Mouse (Mus musculus) MEL (cell line): Measurements from ENCODE around the gene Dyrk1b.
A peak's percentile ranks its signal among the peaks of the same experiment; 100 is the strongest.
"Not testable (repeated sequence)": the region's sequence is repeated elsewhere in the genome, so short reads cannot be mapped to it uniquely, and the experiment has no call there.

Source experiments
- CHD1 ChIP-seq: IDR thresholded peaks from 2 replicates; pipeline ENCODE4 v1.6.1; 2012; ENCODE audit warnings: low read depth, mild to moderate bottlenecking, inconsistent platforms, low read length, improper control_type of control experiment
- POLR2A ChIP-seq, 2 experiments: IDR thresholded peaks; 2 replicates each; pipeline ENCODE4 v1.6.1; 2011 to 2012; ENCODE audit warnings: low read length in 2 of 2, mild to moderate bottlenecking in 2 of 2, control low read depth in 1 of 2, improper control_type of control experiment in 1 of 2, low read depth in 1 of 2, moderate library complexity in 1 of 2; ENCODE audit not compliant: control insufficient read depth in 1 of 2, insufficient read depth in 1 of 2, poor library complexity in 1 of 2
- POLR2AphosphoS2 ChIP-seq: IDR thresholded peaks from 2 replicates; pipeline ENCODE4 v1.6.1; 2011; ENCODE audit warnings: low read length, improper control_type of control experiment

DNA sequence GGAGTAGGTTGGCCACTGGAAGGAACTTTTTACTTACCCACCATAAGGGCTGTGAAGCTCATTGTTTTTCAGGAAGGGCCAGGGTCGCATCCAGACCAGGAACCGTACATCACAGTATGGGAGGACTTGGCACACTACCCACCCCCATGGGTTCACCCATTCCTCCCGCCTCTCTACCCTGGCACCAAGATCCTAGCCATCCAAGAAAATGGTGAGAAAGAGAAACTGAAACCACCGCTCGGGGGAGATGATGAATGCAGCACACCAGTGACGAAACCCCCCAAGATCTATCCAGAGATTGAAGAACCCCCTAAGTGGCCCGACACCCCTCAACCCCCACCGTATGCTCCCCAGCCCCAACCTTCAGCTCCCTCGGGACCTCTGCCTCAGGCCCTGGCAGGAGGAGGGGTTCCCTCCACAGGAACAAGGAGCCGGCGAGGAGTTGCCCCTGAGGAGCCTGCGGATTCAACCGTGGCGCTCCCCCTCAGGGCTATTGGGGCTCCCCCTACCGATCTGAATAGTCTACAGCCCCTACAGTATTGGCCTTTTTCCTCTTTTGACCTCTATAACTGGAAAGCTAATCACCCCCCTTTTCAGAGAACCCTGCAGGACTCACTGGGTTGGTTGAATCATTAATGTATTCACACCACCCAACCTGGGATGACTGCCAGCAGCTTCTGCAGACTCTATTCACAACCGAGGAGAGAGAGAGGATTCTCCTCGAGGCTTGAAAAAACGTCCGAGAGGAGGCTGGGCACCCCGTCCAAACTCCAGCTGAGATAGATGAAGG, 39.9 kb downstream of the Dyrk1b start:
- TF ChIP-seq POLR2A (IDR thresholded peaks at IDR 0.05; ENCODE audit: control insufficient read depth in 1 of 2, insufficient read depth in 1 of 2, low read depth in 1 of 2, low read length in 2 of 2, poor library complexity in 1 of 2), result peak in 1 of 2 experiments; percentile 43; a peak in 1 of 4 replicates
- not testable (repeated sequence) for TF ChIP-seq CHD1, POLR2AphosphoS2
